Mouse (Mus musculus): ENCODE data around the gene Gm15319. TPM values are rescaled to one million over a fixed set of nuclear protein-coding genes. Genes with fewer than 3 reads are reported as not detected.

The Gm15319 gene
- polyA plus RNA-seq (2021; fragmentation: Nextera tagmentation): 0.04 TPM in 1 of 2 replicates, not detected in the other
- long read RNA-seq, experiment 1, partial matches to known transcripts: 0 of 1 reads
- long read RNA-seq, experiment 1, other reads (novel, unspliced or antisense): 1 of 1 reads
- long read RNA-seq, experiment 2: 0 reads

DNA sequence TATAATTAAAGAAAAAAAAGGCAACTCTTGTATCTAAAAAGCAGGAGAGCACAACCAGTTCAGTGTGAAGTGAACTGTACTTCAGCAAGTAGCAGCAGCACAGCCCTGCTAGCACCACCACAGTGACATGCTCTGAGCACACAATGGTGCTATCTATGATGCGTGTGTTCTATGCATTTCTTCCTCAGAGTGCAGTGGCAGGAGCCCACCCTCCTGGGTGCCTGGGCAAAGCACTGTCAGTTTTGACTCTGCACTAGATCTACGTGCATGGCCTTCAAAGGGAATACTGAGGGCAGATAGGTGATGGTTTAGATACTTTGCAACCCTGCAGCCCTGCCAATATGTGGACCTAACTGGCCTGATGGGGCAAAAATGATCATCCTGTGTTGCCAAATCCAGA lies at the start of gene Gm15319:
Gene Gm15319, minus strand, starts transcription at position 101 of the 400 bp plus-strand sequence.

Data from left cerebral cortex, adult 6 months (tissue).